Mouse (Mus musculus): ENCODE measurements at regions not wholly inside any gene's neighbourhood (a gene's known extent, or its start where the extent isn't known, plus 50 kb on each side); places are given as distances from the start of the nearest gene placed in this dataset.

GRCm38 (mm10) chr17:47142885-47143284 lies 132.5 kb upstream of the Ubr2 start:
- no peak for ATAC-seq (replicated peaks; ENCODE audit: insufficient number of reproducible peaks, low FRiP score, low TSS enrichment)
- Histone ChIP-seq H3K27me3 (ENCODE audit: control insufficient read depth, insufficient read depth, low read length) (no peaks in the 10 kb centered on the region), H3K9ac (ENCODE audit: low read depth, low read length) (peak overlapping the region; percentile 77; the same call in 1 of the 2 replicates), H3K36me3 (ENCODE audit: control insufficient read depth, insufficient read depth, low read length) (no peaks in the 10 kb centered on the region), H3K27ac (ENCODE audit: low read depth, low read length) (no peak overlapping the region), H3K4me2 (peak overlapping the region; percentile 74), H3K4me1 (ENCODE audit: control insufficient read depth, insufficient read depth, low read length) (peaks cover 24% of the 10 kb centered on the region), H3K4me3 (ENCODE audit: low read depth, low read length) (peak overlapping the region; percentile 69), H3K9me3 (replicated peaks; ENCODE audit: control insufficient read depth, low read length) (no peaks in the 10 kb centered on the region)
- WGBS (ENCODE audit: insufficient replicate concordance) = 21% methylated on average over 7 of the region's 7 CpGs

- 4% methylated on average over 7 of the region's 7 CpGs for WGBS (ENCODE audit: insufficient replicate concordance)
- no peaks in the 10 kb centered on the region for H3K27me3 ChIP-seq (ENCODE audit: control insufficient read depth, insufficient read depth, low read length)
- H3K9me3 ChIP-seq (replicated peaks; ENCODE audit: control insufficient read depth, low read length) = no peaks in the 10 kb centered on the region
- peak overlapping the region; percentile 69 for H3K4me3 ChIP-seq (ENCODE audit: low read depth, low read length)
- H3K9ac ChIP-seq (ENCODE audit: low read depth, low read length) = peak overlapping the region; percentile 77
- peak overlapping the region; percentile 74 for H3K4me2 ChIP-seq
- no peaks in the 10 kb centered on the region for H3K36me3 ChIP-seq (ENCODE audit: control insufficient read depth, insufficient read depth, low read length)
- no peak for ATAC-seq (replicated peaks; ENCODE audit: insufficient number of reproducible peaks, low FRiP score, low TSS enrichment)
- 0 out of 2 replicates have a peak overlapping the region, but pooled peaks have one; percentile 35 for H3K27ac ChIP-seq (ENCODE audit: low read depth, low read length)
- peaks cover 24% of the 10 kb centered on the region for H3K4me1 ChIP-seq (ENCODE audit: control insufficient read depth, insufficient read depth, low read length)
Observed at GRCm38 (mm10) chr17:47142276-47142675, 131.9 kb upstream of the Ubr2 start.

GRCm38 (mm10) chr17:47141843-47142215 lies 131.5 kb upstream of the Ubr2 start:
- H3K36me3 ChIP-seq (ENCODE audit: control insufficient read depth, insufficient read depth, low read length) = no peaks in the 10 kb centered on the region
- WGBS (ENCODE audit: insufficient replicate concordance) = under 1% methylated on average over 12 of the region's 12 CpGs

GRCm38 (mm10) chr17:47140969-47141842 lies 130.8 kb upstream of the Ubr2 start:
- ATAC-seq (replicated peaks; ENCODE audit: insufficient number of reproducible peaks, low FRiP score, low TSS enrichment) = peak; percentile 66
- 1% methylated on average over 35 of the region's 35 CpGs for WGBS (ENCODE audit: insufficient replicate concordance)
- Histone ChIP-seq H3K27ac (ENCODE audit: low read depth, low read length) (peak overlapping the region; percentile 91), H3K27me3 (ENCODE audit: control insufficient read depth, insufficient read depth, low read length) (no peaks in the 10 kb centered on the region), H3K4me2 (peak overlapping the region; percentile 74), H3K36me3 (ENCODE audit: control insufficient read depth, insufficient read depth, low read length) (no peaks in the 10 kb centered on the region), H3K4me1 (ENCODE audit: control insufficient read depth, insufficient read depth, low read length) (peaks cover 20% of the 10 kb centered on the region), H3K9ac (ENCODE audit: low read depth, low read length) (peak overlapping the region; percentile 77), H3K9me3 (replicated peaks; ENCODE audit: control insufficient read depth, low read length) (no peaks in the 10 kb centered on the region), H3K4me3 (ENCODE audit: low read depth, low read length) (peak overlapping the region; percentile 69)

More at GRCm38 (mm10) chr17:47141843-47142215, 131.5 kb upstream of the Ubr2 start:
- Histone ChIP-seq H3K27ac (ENCODE audit: low read depth, low read length) (peak overlapping the region; percentile 91), H3K9ac (ENCODE audit: low read depth, low read length) (peak overlapping the region; percentile 77), H3K4me2 (peak overlapping the region; percentile 74), H3K27me3 (ENCODE audit: control insufficient read depth, insufficient read depth, low read length) (no peaks in the 10 kb centered on the region), H3K4me3 (ENCODE audit: low read depth, low read length) (peak overlapping the region; percentile 69), H3K9me3 (replicated peaks; ENCODE audit: control insufficient read depth, low read length) (no peaks in the 10 kb centered on the region), H3K4me1 (ENCODE audit: control insufficient read depth, insufficient read depth, low read length) (peaks cover 21% of the 10 kb centered on the region)
- ATAC-seq (replicated peaks; ENCODE audit: insufficient number of reproducible peaks, low FRiP score, low TSS enrichment) = no peak

GRCm38 (mm10) chr17:47140241-47140968 lies 130.0 kb upstream of the Ubr2 start:
- H3K4me2 ChIP-seq = peak overlapping the region; percentile 74
- WGBS (ENCODE audit: insufficient replicate concordance) = under 1% methylated on average over 29 of the region's 53 CpGs
- H3K36me3 ChIP-seq (ENCODE audit: control insufficient read depth, insufficient read depth, low read length) = no peaks in the 10 kb centered on the region
- peak overlapping the region; percentile 69 for H3K4me3 ChIP-seq (ENCODE audit: low read depth, low read length)
- H3K9ac ChIP-seq (ENCODE audit: low read depth, low read length) = peak overlapping the region; percentile 77
- ATAC-seq (replicated peaks; ENCODE audit: insufficient number of reproducible peaks, low FRiP score, low TSS enrichment) = peak; percentile 28; the same call in 1 of the 2 replicates
- no peaks in the 10 kb centered on the region for H3K27me3 ChIP-seq (ENCODE audit: control insufficient read depth, insufficient read depth, low read length)
- peak overlapping the region; percentile 91 for H3K27ac ChIP-seq (ENCODE audit: low read depth, low read length)
- peaks cover 20% of the 10 kb centered on the region for H3K4me1 ChIP-seq (ENCODE audit: control insufficient read depth, insufficient read depth, low read length)
- no peaks in the 10 kb centered on the region for H3K9me3 ChIP-seq (replicated peaks; ENCODE audit: control insufficient read depth, low read length)

GRCm38 (mm10) chr17:47139730-47140231 lies 129.4 kb upstream of the Ubr2 start:
- Histone ChIP-seq H3K4me2 (peak overlapping the region; percentile 74), H3K4me1 (ENCODE audit: control insufficient read depth, insufficient read depth, low read length) (peaks cover 20% of the 10 kb centered on the region), H3K4me3 (ENCODE audit: low read depth, low read length) (peak overlapping the region; percentile 69), H3K27me3 (ENCODE audit: control insufficient read depth, insufficient read depth, low read length) (no peaks in the 10 kb centered on the region), H3K27ac (ENCODE audit: low read depth, low read length) (peak overlapping the region; percentile 91), H3K9ac (ENCODE audit: low read depth, low read length) (peak overlapping the region; percentile 77), H3K9me3 (replicated peaks; ENCODE audit: control insufficient read depth, low read length) (no peaks in the 10 kb centered on the region), H3K36me3 (ENCODE audit: control insufficient read depth, insufficient read depth, low read length) (no peaks in the 10 kb centered on the region)
- peak; percentile 88 for ATAC-seq (replicated peaks; ENCODE audit: insufficient number of reproducible peaks, low FRiP score, low TSS enrichment)
- WGBS (ENCODE audit: insufficient replicate concordance) = under 1% methylated on average over 25 of the region's 34 CpGs

- no peaks in the 10 kb centered on the region for H3K36me3 ChIP-seq (ENCODE audit: control insufficient read depth, insufficient read depth, low read length)
- H3K27me3 ChIP-seq (ENCODE audit: control insufficient read depth, insufficient read depth, low read length) = no peaks in the 10 kb centered on the region
- WGBS (ENCODE audit: insufficient replicate concordance) = under 1% methylated on average over 27 of the region's 27 CpGs
- H3K9ac ChIP-seq (ENCODE audit: low read depth, low read length) = peak overlapping the region; percentile 77
- peaks cover 20% of the 10 kb centered on the region for H3K4me1 ChIP-seq (ENCODE audit: control insufficient read depth, insufficient read depth, low read length)
- peak overlapping the region; percentile 69 for H3K4me3 ChIP-seq (ENCODE audit: low read depth, low read length)
- no peaks in the 10 kb centered on the region for H3K9me3 ChIP-seq (replicated peaks; ENCODE audit: control insufficient read depth, low read length)
- H3K4me2 ChIP-seq = peak overlapping the region; percentile 74
- no peak for ATAC-seq (replicated peaks; ENCODE audit: insufficient number of reproducible peaks, low FRiP score, low TSS enrichment)
- H3K27ac ChIP-seq (ENCODE audit: low read depth, low read length) = peak overlapping the region; percentile 91
Observed at GRCm38 (mm10) chr17:47139171-47139617, 128.8 kb upstream of the Ubr2 start.

- Histone ChIP-seq H3K27ac (ENCODE audit: low read depth, low read length) (no peak overlapping the region), H3K36me3 (ENCODE audit: control insufficient read depth, insufficient read depth, low read length) (no peaks in the 10 kb centered on the region), H3K4me3 (ENCODE audit: low read depth, low read length) (no peak overlapping the region), H3K9me3 (replicated peaks; ENCODE audit: control insufficient read depth, low read length) (no peaks in the 10 kb centered on the region), H3K27me3 (ENCODE audit: control insufficient read depth, insufficient read depth, low read length) (no peaks in the 10 kb centered on the region), H3K4me1 (ENCODE audit: control insufficient read depth, insufficient read depth, low read length) (peaks cover 16% of the 10 kb centered on the region), H3K4me2 (no peak overlapping the region), H3K9ac (ENCODE audit: low read depth, low read length) (no peak overlapping the region)
- 13% methylated on average over 6 of the region's 6 CpGs for WGBS (ENCODE audit: insufficient replicate concordance)
- ATAC-seq (replicated peaks; ENCODE audit: insufficient number of reproducible peaks, low FRiP score, low TSS enrichment) = no peak
Observed at GRCm38 (mm10) chr17:47138174-47138573, 127.8 kb upstream of the Ubr2 start.

Data from heart, embryonic 11.5 days (tissue).